Mouse (Mus musculus): ENCODE measurements around the gene Dusp1.

The Dusp1 gene

GRCm38 (mm10) chr17:26502808-26503671 is 58.9 kb downstream of the Dusp1 start:
- 4% methylated on average over 20 of the region's 20 CpGs for WGBS

- 91% methylated on average over 5 of the region's 5 CpGs for WGBS
Observed at GRCm38 (mm10) chr17:26501826-26502225, 60.1 kb downstream of the Dusp1 start.

- 52% methylated on average over 1 of the region's 1 CpGs for WGBS
Observed at GRCm38 (mm10) chr17:26498626-26499025, 63.3 kb downstream of the Dusp1 start.

- 54% methylated on average over 5 of the region's 5 CpGs for WGBS
Observed at GRCm38 (mm10) chr17:26497416-26497923, 64.5 kb downstream of the Dusp1 start.

GRCm38 (mm10) chr17:26494642-26495468 is 67.1 kb downstream of the Dusp1 start:
- 93% methylated on average over 4 of the region's 4 CpGs for WGBS

- WGBS, result 87% methylated on average over 3 of the region's 3 CpGs
Observed at GRCm38 (mm10) chr17:26492246-26492645, 69.7 kb downstream of the Dusp1 start.

DNA sequence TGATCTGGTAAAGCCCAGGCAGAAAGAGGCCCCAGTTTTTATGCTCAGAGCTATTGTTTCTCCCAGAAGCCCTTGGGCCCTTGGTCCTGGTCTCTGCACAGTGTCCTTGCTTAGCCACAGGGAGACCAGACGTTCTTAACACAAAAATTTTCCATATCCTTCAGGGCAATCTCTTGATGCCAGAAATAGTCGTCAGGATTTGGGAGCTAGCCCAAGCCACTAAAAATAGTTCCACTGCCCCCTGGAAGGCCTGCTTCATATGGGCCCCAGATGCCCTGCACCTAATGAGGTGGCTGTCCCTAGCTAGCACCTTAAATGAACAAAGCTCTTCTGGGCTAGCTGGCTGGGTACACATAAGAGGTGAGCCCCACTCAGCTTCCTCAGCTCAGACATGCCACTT is 71.0 kb downstream of the Dusp1 start:
- WGBS, result 23% methylated on average over 2 of the region's 2 CpGs

- WGBS, result 95% methylated on average over 10 of the region's 10 CpGs
Observed at GRCm38 (mm10) chr17:26490072-26490471, 71.9 kb downstream of the Dusp1 start.

DNA sequence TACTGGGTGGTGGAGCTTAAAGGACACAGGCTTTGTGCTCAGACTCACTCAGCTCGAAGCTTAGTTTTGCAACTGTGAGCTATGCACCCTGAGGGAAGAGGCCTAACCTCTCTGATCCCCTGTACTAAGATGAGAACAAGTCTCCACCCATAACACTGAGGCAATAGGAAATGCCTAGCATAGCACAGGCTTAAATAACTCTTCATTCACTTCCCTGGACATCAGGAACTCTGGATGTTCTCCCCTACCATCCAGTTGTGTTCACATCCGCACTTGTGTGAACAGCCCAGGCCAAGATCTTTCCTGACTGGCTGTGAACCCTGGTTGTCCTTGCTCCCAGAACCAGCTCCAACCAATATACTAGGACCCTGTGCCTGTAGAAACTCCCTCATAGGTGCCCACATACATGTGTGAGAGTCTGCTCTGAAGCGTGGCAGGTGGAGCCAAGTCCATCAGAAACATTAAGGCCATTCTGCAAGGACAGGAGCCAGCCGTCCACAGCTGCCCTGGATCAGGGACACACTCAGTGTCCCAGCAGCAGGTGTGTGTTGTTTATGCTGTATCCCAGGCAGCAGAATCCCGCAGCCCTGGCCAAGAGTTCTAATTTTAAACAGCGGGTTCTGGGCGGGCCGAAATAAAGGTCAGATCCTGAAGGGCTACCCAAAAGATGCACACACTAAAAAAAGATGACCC is 73.1 kb downstream of the Dusp1 start:
- 83% methylated on average over 8 of the region's 8 CpGs for WGBS

- WGBS, result 91% methylated on average over 4 of the region's 4 CpGs
Observed at GRCm38 (mm10) chr17:26487917-26488316, 74.0 kb downstream of the Dusp1 start.

DNA sequence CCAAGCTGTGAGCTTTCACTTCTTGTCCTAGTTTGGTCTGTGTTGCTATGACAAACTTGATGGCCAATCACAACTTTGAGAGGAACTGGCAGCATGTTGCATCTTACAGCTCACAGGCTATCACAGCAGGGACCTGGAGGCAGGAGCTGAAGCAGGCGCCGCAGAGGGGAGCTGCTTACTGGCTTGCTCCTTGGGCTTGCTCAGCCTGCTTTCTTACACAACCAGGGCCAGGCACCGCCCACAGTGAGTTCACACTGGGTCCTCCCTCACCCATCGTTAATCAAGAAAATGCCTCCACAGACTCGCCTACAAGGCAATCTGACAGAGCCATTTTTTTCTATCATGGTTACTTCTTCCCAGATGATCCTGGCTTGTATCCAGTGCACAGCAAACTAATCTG is 74.7 kb downstream of the Dusp1 start:
- 57% methylated on average over 5 of the region's 5 CpGs for WGBS

GRCm38 (mm10) chr17:26484626-26485421 is 77.1 kb downstream of the Dusp1 start:
- WGBS, result 85% methylated on average over 14 of the region's 14 CpGs

DNA sequence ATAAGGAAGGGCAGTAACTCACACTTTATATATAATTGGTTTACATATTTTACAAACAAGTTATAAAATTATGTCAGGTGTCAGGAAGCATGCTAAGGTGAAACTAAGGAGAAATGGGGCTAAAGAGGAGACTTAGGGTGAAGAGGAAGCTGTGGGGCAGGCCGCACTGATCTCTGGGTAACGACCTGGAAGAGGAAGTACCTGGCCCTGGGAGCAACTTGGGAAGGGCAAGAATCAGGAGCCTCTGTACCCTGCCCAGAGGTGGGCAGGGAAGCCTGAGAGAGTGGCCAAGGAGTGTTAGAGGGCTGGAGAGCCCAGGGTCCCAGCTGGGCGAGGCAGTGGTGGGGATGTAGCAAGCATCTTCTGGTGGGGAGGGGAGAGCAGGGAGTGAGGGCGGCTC is 81.0 kb downstream of the Dusp1 start:
- WGBS, result 88% methylated on average over 4 of the region's 4 CpGs

GRCm38 (mm10) chr17:26479619-26480018 is 82.3 kb downstream of the Dusp1 start:
- 71% methylated on average over 6 of the region's 6 CpGs for WGBS

DNA sequence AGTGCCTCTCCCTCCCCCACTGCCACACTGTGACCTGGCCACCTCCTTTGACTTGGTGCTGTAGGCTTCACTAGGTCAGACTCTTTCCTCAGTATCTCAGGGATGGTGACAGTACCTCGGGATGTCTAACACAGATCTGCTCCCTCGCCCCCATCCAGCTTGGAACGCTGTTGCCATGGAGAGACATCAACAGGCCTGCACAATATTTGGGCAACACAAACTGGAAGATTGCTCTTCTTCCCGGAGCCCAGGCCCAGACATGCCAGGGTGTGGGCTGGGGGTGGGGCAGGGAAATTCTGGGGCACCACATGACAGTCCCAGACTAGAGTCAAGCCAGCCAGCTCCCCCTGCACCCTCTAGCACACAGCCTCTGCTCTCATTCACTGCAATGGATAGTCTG is 83.3 kb downstream of the Dusp1 start:
- WGBS, result 48% methylated on average over 4 of the region's 4 CpGs

DNA sequence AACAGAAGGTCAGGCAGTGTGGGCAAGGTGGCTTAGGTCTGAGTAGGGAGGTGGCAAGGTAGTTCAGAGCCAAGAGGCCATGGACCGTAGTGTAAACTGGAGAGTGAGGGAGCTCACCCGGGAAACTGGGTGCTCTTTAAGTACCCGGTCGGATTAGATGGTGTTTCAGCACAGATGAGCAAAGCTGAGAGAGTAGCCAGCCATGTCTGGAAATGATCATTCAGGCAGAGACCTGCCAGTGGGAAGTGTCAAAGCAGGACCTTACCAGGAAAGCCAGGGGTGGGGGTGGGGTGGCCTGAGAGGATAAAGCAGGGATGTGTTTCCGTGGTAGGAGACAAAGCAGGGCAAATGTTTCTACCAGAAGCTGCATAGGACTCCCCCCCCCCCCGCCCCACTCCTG is 85.1 kb downstream of the Dusp1 start:
- 80% methylated on average over 6 of the region's 6 CpGs for WGBS

- WGBS, result 91% methylated on average over 13 of the region's 13 CpGs
Observed at GRCm38 (mm10) chr17:26468102-26468894, 93.6 kb downstream of the Dusp1 start.

DNA sequence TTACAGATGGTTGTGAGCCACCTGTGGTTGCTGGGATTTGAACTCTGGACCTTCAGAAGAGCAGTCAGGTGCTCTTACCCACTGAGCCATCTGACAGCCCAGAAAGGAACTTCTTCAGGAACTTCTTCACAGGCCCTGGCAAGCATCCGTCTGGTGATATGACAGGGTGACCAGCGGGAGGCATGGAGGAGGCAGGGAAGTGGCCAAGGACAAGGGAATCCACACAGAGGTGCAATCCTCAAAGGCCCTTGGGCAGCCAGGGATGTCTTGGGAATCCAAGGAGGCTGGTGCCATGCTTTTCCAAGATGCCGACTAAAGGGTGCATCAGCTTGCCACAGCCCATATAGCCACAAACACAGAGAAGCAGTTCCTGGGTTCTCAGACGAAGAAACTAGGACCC is 94.3 kb downstream of the Dusp1 start:
- WGBS, result 85% methylated on average over 4 of the region's 4 CpGs

DNA sequence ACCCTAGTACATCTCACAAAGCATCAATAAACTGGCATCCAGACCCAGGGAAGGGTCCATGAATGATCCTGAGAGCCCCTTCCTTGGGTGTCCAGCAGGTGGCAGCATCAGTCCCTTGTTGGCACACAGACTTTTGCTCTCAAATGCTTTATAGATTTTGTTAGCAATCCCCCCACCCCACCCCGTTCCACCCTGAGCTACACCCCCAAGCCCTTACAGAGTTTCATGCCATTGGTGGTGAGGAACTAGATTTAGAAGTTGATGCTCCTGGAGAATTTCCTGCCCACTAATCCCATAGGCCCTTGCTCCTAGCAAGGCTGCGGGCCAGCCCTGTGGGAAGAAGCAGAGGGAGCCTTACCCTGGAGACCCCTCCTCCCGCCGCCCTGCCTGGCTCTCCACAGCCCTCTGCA is 95.2 kb downstream of the Dusp1 start:
- 20% methylated on average over 4 of the region's 4 CpGs for WGBS

DNA sequence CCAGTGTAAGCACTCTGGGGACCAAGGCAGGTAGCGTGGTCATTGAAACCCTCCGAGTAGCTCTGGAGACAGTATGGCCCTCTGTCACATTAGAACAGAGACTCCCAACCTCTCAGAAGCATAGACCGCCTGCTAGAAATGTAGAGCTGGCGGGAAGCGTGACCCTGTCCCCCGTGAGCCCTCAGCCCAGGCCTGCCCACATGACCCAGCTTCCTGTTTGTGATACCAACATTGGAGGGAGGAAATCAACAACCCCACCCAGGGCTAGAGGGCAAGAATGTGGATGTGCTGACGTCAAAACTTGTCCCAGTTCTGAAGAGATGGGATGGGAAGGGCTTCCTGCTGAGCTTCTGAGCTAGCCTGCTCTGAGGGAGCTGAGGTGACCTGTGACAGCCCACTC is 97.0 kb downstream of the Dusp1 start:
- 75% methylated on average over 7 of the region's 7 CpGs for WGBS

All from cerebral cortex, adult 2 months (tissue).